In the genomic region with DNA sequence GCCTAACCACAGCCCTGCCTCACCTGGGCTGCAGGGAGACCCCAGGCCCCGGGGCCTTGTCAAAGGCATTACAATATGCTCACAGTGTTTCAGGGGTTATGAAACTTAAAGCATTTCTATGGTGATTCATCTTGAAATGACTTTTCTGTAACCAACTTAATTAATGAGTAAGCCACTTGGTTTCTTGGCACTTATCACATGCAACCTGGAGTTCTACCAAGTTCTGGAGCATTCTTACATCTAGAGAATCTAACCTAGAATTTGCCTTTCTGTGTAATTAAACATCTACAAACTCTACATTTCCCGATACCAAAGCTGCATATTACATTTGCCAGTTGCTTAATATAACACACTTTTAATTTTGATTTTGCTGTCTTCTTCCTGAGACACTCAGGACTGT, we compare ENCODE assay signal across 15 mouse cellular contexts. TPM values are rescaled to one million over a fixed set of nuclear protein-coding genes. Genes with fewer than 3 reads are reported as not detected.
"Had no signal": no experiment of that assay in that cellular context is flagged by ENCODE, and none has a peak within 500 bp of the region (broad histone marks: within the 10 kb centered on the region; RNA-seq: fewer than 3 reads in every experiment).

No protein-coding gene starts in this region.

- H3K4me2 ChIP-seq: limb, embryonic 13.5 days; midbrain, embryonic 12.5 days; neural tube, embryonic 13.5 days had no signal

- H3K27ac ChIP-seq: limb, embryonic 13.5 days; liver, embryonic 14.5 days; midbrain, embryonic 12.5 days; neural tube, embryonic 13.5 days had no signal

- H3K4me1 ChIP-seq: limb, embryonic 13.5 days; midbrain, embryonic 12.5 days had no signal

- H3K4me3 ChIP-seq: limb, embryonic 13.5 days; midbrain, embryonic 12.5 days; neural tube, embryonic 13.5 days had no signal

- H3K9me3 ChIP-seq: limb, embryonic 13.5 days; midbrain, embryonic 12.5 days; neural tube, embryonic 13.5 days had no signal

- ATAC-seq: intestine, embryonic 16.5 days; midbrain, embryonic 16.5 days had no signal

- H3K9ac ChIP-seq: limb, embryonic 13.5 days; liver, embryonic 14.5 days; midbrain, embryonic 12.5 days; neural tube, embryonic 13.5 days had no signal

- H3K36me3 ChIP-seq: limb, embryonic 13.5 days; midbrain, embryonic 12.5 days; neural tube, embryonic 13.5 days had no signal

- DNase-seq: left cerebral cortex, postnatal 4 days; lung, adult 18-20 months; retina, postnatal 1 day; right cerebral cortex, postnatal 14 days; thymus, adult 18-20 months had no signal

RNA-seq across cellular contexts. Expression of a gene that starts 17.5 kb away (rescaled TPM):
- total RNA-seq: left cerebral cortex, adult 18-20 months; liver, adult 2 months; megakaryocyte-erythroid progenitor cell, adult 5-6 weeks had no signal
- polyA plus RNA-seq: liver, adult 2 months; liver, embryonic 14.5 days; stomach, embryonic 16.5 days had no signal
